Mouse (Mus musculus) MEL (cell line): Measurements from ENCODE around the gene Ankfn1. TPM values are rescaled to one million over a fixed set of nuclear protein-coding genes. Genes with fewer than 3 reads are reported as not detected.

Experiments
- DNase-seq: peaks from one replicate; pipeline ENCODE4 v3.0.0; 2011; ENCODE audit warnings: low read depth, low spot score
- H3K27ac ChIP-seq: 2 replicates; pipeline ENCODE4 v1.5.1; 2012; ENCODE audit warnings: low read depth, mild to moderate bottlenecking, control low read depth, low read length, moderate library complexity; ENCODE audit not compliant: control insufficient read depth
- H3K27me3 ChIP-seq, 2 experiments: fragments of 150-350 bp in 1 of 2; sonication (generic) in 1 of 2; 2 replicates each; pipeline ENCODE4 v1.6.1; 2012; ENCODE audit warnings: low read length in 2 of 2, mild to moderate bottlenecking in 2 of 2, improper control_type of control experiment in 1 of 2, moderate library complexity in 1 of 2; ENCODE audit not compliant: insufficient read depth in 2 of 2, control insufficient read depth in 1 of 2
- H3K36me3 ChIP-seq, 2 experiments: 2 replicates each; pipeline ENCODE4 v1.6.1; 2012 to 2014; ENCODE audit warnings: low read length in 2 of 2, improper control_type of control experiment in 1 of 2, inconsistent platforms in 1 of 2, mild to moderate bottlenecking in 1 of 2; ENCODE audit not compliant: insufficient read depth in 2 of 2, control insufficient read depth in 1 of 2
- H3K4me1 ChIP-seq, 2 experiments: fragments of 150-350 bp in 1 of 2; sonication (generic) in 1 of 2; 2 replicates each; pipeline ENCODE4 v1.6.1; 2012; ENCODE audit warnings: low read length in 2 of 2, improper control_type of control experiment in 1 of 2, mild to moderate bottlenecking in 1 of 2; ENCODE audit not compliant: insufficient read depth in 2 of 2, control insufficient read depth in 1 of 2
- H3K4me3 ChIP-seq, 2 experiments: fragments of 150-350 bp in 1 of 2; sonication (generic) in 1 of 2; 2 replicates each; pipeline ENCODE4 v1.5.1; 2012; ENCODE audit warnings: low read depth in 2 of 2, low read length in 2 of 2, mild to moderate bottlenecking in 2 of 2, moderate library complexity in 2 of 2, control low read depth in 1 of 2, improper control_type of control experiment in 1 of 2; ENCODE audit not compliant: control insufficient read depth in 1 of 2, insufficient read depth in 1 of 2
- H3K79me2 ChIP-seq: 2 replicates; pipeline ENCODE4 v1.6.1; 2012; ENCODE audit warnings: mild to moderate bottlenecking, low read length, moderate library complexity; ENCODE audit not compliant: control insufficient read depth, poor library complexity, insufficient read depth
- H3K9ac ChIP-seq: 2 replicates; pipeline ENCODE4 v1.6.1; 2012; ENCODE audit warnings: low read depth, mild to moderate bottlenecking, control low read depth, low read length, moderate library complexity; ENCODE audit not compliant: control insufficient read depth, poor library complexity, severe bottlenecking
- H3K9me3 ChIP-seq: fragments of 150-350 bp; sonication (generic); replicated peaks from 2 replicates; pipeline ENCODE4 v1.6.1; 2012; ENCODE audit warnings: mild to moderate bottlenecking, low read length, improper control_type of control experiment, moderate library complexity; ENCODE audit not compliant: insufficient read depth
- BHLHE40 ChIP-seq: IDR thresholded peaks from 2 replicates; pipeline ENCODE4 v1.6.1; 2012; ENCODE audit warnings: low read depth, mild to moderate bottlenecking, inconsistent platforms, low read length, improper control_type of control experiment, borderline replicate concordance
- CHD2 ChIP-seq: IDR thresholded peaks from 2 replicates; pipeline ENCODE4 v1.6.1; 2011; ENCODE audit warnings: low read length, improper control_type of control experiment
- ETS1 ChIP-seq: IDR thresholded peaks from 2 replicates; pipeline ENCODE4 v1.6.1; 2012; ENCODE audit warnings: low read depth, mild to moderate bottlenecking, inconsistent platforms, low read length, improper control_type of control experiment, moderate library complexity
- GATA1 ChIP-seq: IDR thresholded peaks from 2 replicates; pipeline ENCODE4 v1.6.1; 2011; ENCODE audit warnings: low read depth, low read length, improper control_type of control experiment
- HCFC1 ChIP-seq: IDR thresholded peaks from 2 replicates; pipeline ENCODE4 v1.6.1; 2012; ENCODE audit warnings: low read depth, mild to moderate bottlenecking, inconsistent platforms, low read length, improper control_type of control experiment, moderate library complexity
- JUND ChIP-seq: IDR thresholded peaks from 2 replicates; pipeline ENCODE4 v1.6.1; 2011; ENCODE audit warnings: low read depth, mild to moderate bottlenecking, improper control_type of control experiment, low read length
- MAZ ChIP-seq: IDR thresholded peaks from 2 replicates; pipeline ENCODE4 v1.6.1; 2012; ENCODE audit warnings: low read depth, mild to moderate bottlenecking, inconsistent platforms, low read length, improper control_type of control experiment
- MYB ChIP-seq: IDR thresholded peaks from 2 replicates; pipeline ENCODE4 v1.6.1; 2011; ENCODE audit warnings: mild to moderate bottlenecking, low read depth, low read length, improper control_type of control experiment
- NELFE ChIP-seq: IDR thresholded peaks from 2 replicates; pipeline ENCODE4 v1.6.1; 2011; ENCODE audit warnings: low read depth, low read length, improper control_type of control experiment
- NRF1 ChIP-seq: IDR thresholded peaks from 2 replicates; pipeline ENCODE4 v1.6.1; 2014; ENCODE audit warnings: low read depth, mild to moderate bottlenecking, inconsistent platforms, low read length, improper control_type of control experiment, moderate library complexity; ENCODE audit not compliant: poor library complexity, insufficient read depth, severe bottlenecking
- POLR2AphosphoS2 ChIP-seq: IDR thresholded peaks from 2 replicates; pipeline ENCODE4 v1.6.1; 2011; ENCODE audit warnings: low read length, improper control_type of control experiment
- POLR2AphosphoS5 ChIP-seq: IDR thresholded peaks from 2 replicates; pipeline ENCODE4 v1.6.1; 2012; ENCODE audit warnings: low read depth, borderline replicate concordance, mild to moderate bottlenecking, inconsistent platforms, low read length, moderate library complexity, mixed read lengths
- TBP ChIP-seq: IDR thresholded peaks from 2 replicates; pipeline ENCODE4 v1.8.0; 2011; ENCODE audit warnings: low read depth, low read length, improper control_type of control experiment
- UBTF ChIP-seq: IDR thresholded peaks from 2 replicates; pipeline ENCODE4 v1.6.1; 2012; ENCODE audit warnings: low read depth, mild to moderate bottlenecking, inconsistent platforms, low read length, improper control_type of control experiment, moderate library complexity, borderline replicate concordance; ENCODE audit not compliant: insufficient read depth
- USF2 ChIP-seq, 2 experiments: IDR thresholded peaks; 2 replicates each; pipeline ENCODE4 v1.6.1; 2011 to 2012; ENCODE audit warnings: improper control_type of control experiment in 2 of 2, low read length in 2 of 2, borderline replicate concordance in 1 of 2, inconsistent platforms in 1 of 2, low read depth in 1 of 2, mild to moderate bottlenecking in 1 of 2; ENCODE audit not compliant: insufficient read depth in 1 of 2
- ZC3H11A ChIP-seq: IDR thresholded peaks from 2 replicates; pipeline ENCODE4 v1.6.1; 2012; ENCODE audit warnings: low read depth, mild to moderate bottlenecking, inconsistent platforms, low read length, improper control_type of control experiment
- ZNF384 ChIP-seq: IDR thresholded peaks from 2 replicates; pipeline ENCODE4 v1.6.1; 2012; ENCODE audit warnings: low read depth, mild to moderate bottlenecking, inconsistent platforms, low read length, improper control_type of control experiment
- polyA plus RNA-seq, 2 experiments: library from polyadenylated mRNA; stranded (reverse) in 1 of 2; unstranded in 1 of 2; fragments of >175 nt in 1 of 2; fragments of >200 nt in 1 of 2; gene quantifications; 2 replicates each; pipeline versions ENCODE4 v1.2.1 to v1.2.4; 2012; ENCODE audit warnings: low replicate concordance in 2 of 2, low read depth in 1 of 2; ENCODE audit not compliant: insufficient read length in 2 of 2, insufficient read depth in 1 of 2, missing spikeins in 1 of 2
- total RNA-seq: library from RNA; depleted of rRNA; stranded (reverse); fragments of 300-350 nt; gene quantifications from 2 replicates; pipeline ENCODE4 v1.2.3, GENCODE M21; 2012

Ankfn1 gene
- total and polyA plus RNA-seq, 3 experiments, result not detected

DNA sequence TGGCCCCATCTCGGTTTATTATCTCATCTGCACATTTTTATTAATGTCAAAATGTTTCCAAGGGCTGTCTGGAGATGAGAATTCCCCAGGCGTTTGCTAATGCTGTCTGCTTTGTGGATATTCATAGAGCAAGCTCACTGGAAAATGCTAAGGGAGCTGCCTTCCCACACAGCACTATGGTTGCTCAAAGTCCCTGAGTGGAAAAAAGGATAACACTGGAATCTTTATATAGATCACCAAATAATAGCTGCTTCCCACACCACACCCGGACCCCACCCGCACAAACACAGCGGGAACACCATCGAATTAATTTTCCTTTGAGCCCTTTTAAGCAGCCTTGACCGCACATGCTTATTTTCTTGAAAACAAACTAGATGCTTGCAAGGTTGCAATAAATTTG is 169.4 kb downstream of the Ankfn1 start:
- no peak for DNase-seq
- no peaks in the 10 kb centered on the region for H3K27me3 ChIP-seq
- no peaks in the 10 kb centered on the region for H3K79me2 ChIP-seq
- no peaks in the 10 kb centered on the region for H3K9me3 ChIP-seq
- no peaks in the 10 kb centered on the region for H3K4me1 ChIP-seq
- no peak overlapping the region for H3K4me3 ChIP-seq
- no peak for TF ChIP-seq TBP
- no peak overlapping the region for H3K27ac ChIP-seq
- H3K9ac ChIP-seq, result no peak overlapping the region
- H3K36me3 ChIP-seq, result no peaks in the 10 kb centered on the region

DNA sequence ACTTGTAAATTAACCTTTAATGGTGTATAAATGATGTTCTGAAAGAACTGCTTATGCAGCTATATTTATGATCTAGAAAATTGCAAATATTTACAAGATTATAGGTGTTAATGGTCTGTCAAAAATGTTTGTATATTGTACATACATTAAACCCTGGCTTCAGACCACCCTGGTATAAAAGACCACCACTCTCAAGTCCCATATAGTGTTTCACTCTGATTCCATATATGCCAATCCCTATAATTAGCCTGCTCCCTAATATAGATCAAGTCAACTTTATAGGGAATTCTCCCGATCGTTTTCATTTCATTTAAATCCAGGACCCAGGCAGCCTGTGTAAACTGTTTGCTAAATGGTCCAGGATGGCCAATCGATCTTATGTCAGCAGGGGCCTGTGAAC is 170.2 kb downstream of the Ankfn1 start:
- Histone ChIP-seq H3K4me3 (no peak overlapping the region), H3K9ac (no peak overlapping the region), H3K27me3 (no peaks in the 10 kb centered on the region), H3K9me3 (no peaks in the 10 kb centered on the region), H3K27ac (no peak overlapping the region), H3K36me3 (no peaks in the 10 kb centered on the region), H3K4me1 (no peaks in the 10 kb centered on the region), H3K79me2 (no peaks in the 10 kb centered on the region)
- DNase-seq, result no peak
- TF ChIP-seq ZNF384, result no peak
- no peak for TF ChIP-seq JUND
- TF ChIP-seq GATA1, result no peak
- TF ChIP-seq MYB, result no peak
- TF ChIP-seq BHLHE40, result no peak
- no peak for TF ChIP-seq POLR2AphosphoS5
- no peak for TF ChIP-seq POLR2AphosphoS2
- no peak for TF ChIP-seq ZC3H11A
- TF ChIP-seq CHD2, result no peak
- TF ChIP-seq UBTF, result no peak
- no peak for TF ChIP-seq USF2 (IDR thresholded peaks at IDR 0.05; ENCODE audit: borderline replicate concordance in 1 of 2, insufficient read depth in 1 of 2, low read depth in 1 of 2, low read length in 2 of 2)
- no peak for TF ChIP-seq NRF1
- TF ChIP-seq MAZ, result no peak
- no peak for TF ChIP-seq ETS1
- no peak for TF ChIP-seq HCFC1
- TF ChIP-seq NELFE, result no peak
